Mouse (Mus musculus) heart, embryonic 14.5 days (tissue): ENCODE data around the gene Gm12184. TPM values are rescaled to one million over a fixed set of nuclear protein-coding genes. Genes with fewer than 3 reads are reported as not detected.
"Not testable (repeated sequence)": the region's sequence is repeated elsewhere in the genome, so short reads cannot be mapped to it uniquely, and the experiment has no call there.

ENCODE experiments used
- ATAC-seq: fragments of 200-750 bp; cut with Nextera tagmentation; 2 replicates; pipeline ENCODE4 v1.8.0; 2017; ENCODE audit warnings: low read depth, moderate TSS enrichment; ENCODE audit not compliant: insufficient number of reproducible peaks, insufficient read depth, low FRiP score
- H3K27ac ChIP-seq, 2 experiments: fragments of 200-500 bp in 1 of 2; fragments of 300-500 bp in 1 of 2; sonication (generic) in 1 of 2; replicated peaks in 1 of 2; 2 replicates each; pipeline ENCODE4 v1.5.1; 2012 to 2014; ENCODE audit warnings: low read depth in 2 of 2, low read length in 2 of 2, control low read depth in 1 of 2, mild to moderate bottlenecking in 1 of 2, mixed read lengths in 1 of 2; ENCODE audit not compliant: control insufficient read depth in 1 of 2, insufficient read depth in 1 of 2
- H3K27me3 ChIP-seq: fragments of 300-500 bp; sonication (generic); 2 replicates; pipeline ENCODE4 v1.6.1; 2014; ENCODE audit warnings: mild to moderate bottlenecking, low read length, control low read depth; ENCODE audit not compliant: control insufficient read depth, insufficient read depth
- H3K36me3 ChIP-seq: fragments of 300-500 bp; sonication (generic); 2 replicates; pipeline ENCODE4 v1.6.1; 2014; ENCODE audit warnings: mild to moderate bottlenecking, control low read depth, low read length, mixed read lengths; ENCODE audit not compliant: control insufficient read depth, insufficient read depth
- H3K4me1 ChIP-seq, 2 experiments: fragments of 200-500 bp in 1 of 2; fragments of 300-500 bp in 1 of 2; sonication (generic) in 1 of 2; 2 replicates each; pipeline ENCODE4 v1.6.1; 2012 to 2014; ENCODE audit warnings: low read length in 2 of 2, control low read depth in 1 of 2, mixed read lengths in 1 of 2; ENCODE audit not compliant: control insufficient read depth in 2 of 2, insufficient read depth in 2 of 2
- H3K4me2 ChIP-seq: fragments of 300-500 bp; sonication (generic); 2 replicates; pipeline ENCODE4 v1.6.1; 2014; ENCODE audit warnings: mild to moderate bottlenecking, low read length
- H3K4me3 ChIP-seq, 2 experiments: fragments of 200-500 bp in 1 of 2; fragments of 300-500 bp in 1 of 2; sonication (generic) in 1 of 2; 2 replicates each; pipeline ENCODE4 v1.5.1; 2012 to 2014; ENCODE audit warnings: low read length in 2 of 2, mild to moderate bottlenecking in 2 of 2, control low read depth in 1 of 2, low read depth in 1 of 2, moderate library complexity in 1 of 2; ENCODE audit not compliant: control insufficient read depth in 1 of 2, insufficient read depth in 1 of 2
- H3K9ac ChIP-seq: fragments of 300-500 bp; sonication (generic); 2 replicates; pipeline ENCODE4 v1.6.1; 2014; ENCODE audit warnings: mild to moderate bottlenecking, low read length
- H3K9me3 ChIP-seq: fragments of 300-500 bp; sonication (generic); 2 replicates; pipeline ENCODE4 v1.6.1; 2016; ENCODE audit warnings: low read length, control low read depth; ENCODE audit not compliant: control insufficient read depth
- WGBS: fragments of 180-500 bp; shearing (Covaris S2); extraction: QIAGEN DNeasy Blood & Tissue Kit; methylation state at CpG from one replicate; pipeline ENCODE4 v1.1.7; 2014; 5-methylcytosine and 5-hydroxymethylcytosine counted together
- polyA plus RNA-seq: library from polyadenylated mRNA; unstranded; fragments of >200 nt; fragmentation: Nextera tagmentation; extraction: Ambion mirVana; gene quantifications from 2 replicates; pipeline ENCODE4 v1.2.1, GENCODE M21; 2014

Gm12184 gene
- polyA plus RNA-seq, 1 experiment from 2014 or later = 5.7 TPM

GRCm38 (mm10) chr11:48853474-48854180, 27.2 kb upstream of the Gm12184 start:
- ATAC-seq = no peak
- Histone ChIP-seq H3K4me3 (peak overlapping the region; percentile 72 to 86), H3K9ac (peak overlapping the region; percentile 73), H3K9me3 (no peaks in the 10 kb centered on the region), H3K4me1 (peaks cover 2% of the 10 kb centered on the region in 2 experiments; a peak in 2 of 4 replicates), H3K36me3 (no peaks in the 10 kb centered on the region), H3K27ac (peak overlapping the region in 1 of 2 experiments; percentile 53; a peak in 1 of 4 replicates), H3K27me3 (peaks cover 3% of the 10 kb centered on the region; the same call in 1 of the 2 replicates), H3K4me2 (peak overlapping the region; percentile 87)
- WGBS = 1% methylated on average over 31 of the region's 31 CpGs

GRCm38 (mm10) chr11:48852624-48853473, 26.4 kb upstream of the Gm12184 start:
- no peaks in the 10 kb centered on the region for H3K36me3 ChIP-seq
- H3K4me2 ChIP-seq = peak overlapping the region; percentile 87
- H3K9me3 ChIP-seq = no peaks in the 10 kb centered on the region
- WGBS = 5% methylated on average over 23 of the region's 23 CpGs
- H3K27ac ChIP-seq = peak overlapping the region in 1 of 2 experiments; percentile 49; a peak in 2 of 4 replicates
- peak overlapping the region; percentile 68 for H3K9ac ChIP-seq
- H3K27me3 ChIP-seq = peaks cover 7% of the 10 kb centered on the region; the same call in 1 of the 2 replicates
- peak overlapping the region; percentile 72 to 86 for H3K4me3 ChIP-seq
- peaks cover 0 to 2% of the 10 kb centered on the region in 2 experiments; a peak in 2 of 4 replicates for H3K4me1 ChIP-seq
- ATAC-seq = no peak

DNA sequence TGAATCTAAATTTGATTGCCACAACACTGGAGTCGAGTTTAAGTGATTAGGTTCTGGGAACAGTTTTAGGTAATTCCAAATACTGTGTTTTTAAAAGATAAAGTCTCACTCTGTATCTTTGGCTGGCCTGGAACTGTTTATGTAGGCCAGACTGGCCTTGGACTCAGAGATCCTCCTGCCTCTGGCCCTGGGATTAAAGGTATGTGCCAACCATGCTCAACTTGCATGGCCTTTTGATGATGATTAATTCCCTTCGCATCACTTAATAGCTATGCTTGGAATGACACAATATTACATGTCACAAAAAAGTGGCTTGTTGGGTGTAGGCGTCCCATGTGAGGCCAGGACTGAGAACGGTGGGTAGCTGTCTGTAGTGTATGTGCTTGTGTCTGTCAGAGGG, 25.7 kb upstream of the Gm12184 start:
- no peak overlapping the region for H3K9ac ChIP-seq
- H3K4me2 ChIP-seq = peak overlapping the region; percentile 87; the same call in 1 of the 2 replicates
- H3K27me3 ChIP-seq = peaks cover 7% of the 10 kb centered on the region; the same call in 1 of the 2 replicates
- no peak overlapping the region for H3K27ac ChIP-seq
- H3K36me3 ChIP-seq = no peaks in the 10 kb centered on the region
- H3K4me1 ChIP-seq = peaks cover 0 to 2% of the 10 kb centered on the region in 2 experiments; a peak in 2 of 4 replicates
- WGBS = 71% methylated on average over 4 of the region's 4 CpGs
- no peak for ATAC-seq
- H3K4me3 ChIP-seq = no peak overlapping the region
- no peaks in the 10 kb centered on the region for H3K9me3 ChIP-seq

GRCm38 (mm10) chr11:48851270-48851995, 25.0 kb upstream of the Gm12184 start:
- Histone ChIP-seq H3K9me3 (no peaks in the 10 kb centered on the region), H3K27ac (no peak overlapping the region), H3K36me3 (no peaks in the 10 kb centered on the region), H3K4me2 (no peak overlapping the region), H3K4me1 (peaks cover 0 to 2% of the 10 kb centered on the region in 2 experiments; a peak in 2 of 4 replicates), H3K4me3 (no peak overlapping the region), H3K27me3 (peaks cover 7% of the 10 kb centered on the region; the same call in 1 of the 2 replicates), H3K9ac (no peak overlapping the region)
- ATAC-seq = no peak
- 80% methylated on average over 4 of the region's 4 CpGs for WGBS

GRCm38 (mm10) chr11:48850240-48850639, 23.8 kb upstream of the Gm12184 start:
- Histone ChIP-seq H3K27me3 (peaks cover 7% of the 10 kb centered on the region; the same call in 1 of the 2 replicates), H3K4me2 (peak overlapping the region; percentile 53; the same call in 1 of the 2 replicates), H3K36me3 (no peaks in the 10 kb centered on the region), H3K9me3 (no peaks in the 10 kb centered on the region), H3K4me3 (no peak overlapping the region), H3K4me1 (peaks cover 0 to 2% of the 10 kb centered on the region in 2 experiments; a peak in 2 of 4 replicates), H3K9ac (no peak overlapping the region), H3K27ac (no peak overlapping the region)
- 60% methylated on average over 2 of the region's 2 CpGs for WGBS
- no peak for ATAC-seq

- H3K36me3 ChIP-seq = no peaks in the 10 kb centered on the region
- H3K27ac ChIP-seq = no peak overlapping the region
- 59% methylated on average over 5 of the region's 5 CpGs for WGBS
- H3K4me1 ChIP-seq = no peaks in the 10 kb centered on the region; a peak in 1 of 4 replicates
- H3K4me2 ChIP-seq = no peak overlapping the region
- no peaks in the 10 kb centered on the region for H3K9me3 ChIP-seq
- no peak overlapping the region for H3K9ac ChIP-seq
- no peak overlapping the region for H3K4me3 ChIP-seq
- no peak for ATAC-seq
- peaks cover 7% of the 10 kb centered on the region; the same call in 1 of the 2 replicates for H3K27me3 ChIP-seq
These were observed 20.4 kb upstream of the Gm12184 start for GRCm38 (mm10) chr11:48846881-48847280.

DNA sequence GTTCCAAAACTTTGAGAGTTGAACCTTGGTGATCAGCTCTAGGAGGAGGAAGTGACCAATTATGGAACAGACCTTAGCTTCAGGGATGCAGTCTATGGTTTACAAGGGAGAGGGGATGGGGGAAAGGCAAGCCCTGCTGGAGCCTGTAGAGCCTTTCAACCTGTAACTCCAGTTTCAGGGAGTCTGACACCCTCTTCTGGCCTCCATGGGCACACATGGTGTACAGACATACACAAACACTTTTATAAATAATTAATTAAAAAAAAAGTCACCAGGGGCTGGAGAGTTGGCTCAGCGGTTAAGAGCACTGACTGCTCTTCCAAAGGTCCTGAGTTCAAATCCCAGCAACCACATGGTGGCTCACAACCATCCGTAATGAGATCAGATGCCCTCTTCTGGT, 19.9 kb upstream of the Gm12184 start:
- H3K27ac ChIP-seq, H3K4me3 ChIP-seq, H3K36me3 ChIP-seq, H3K9me3 ChIP-seq, ATAC-seq, H3K9ac ChIP-seq, H3K4me2 ChIP-seq, H3K4me1 ChIP-seq, H3K27me3 ChIP-seq: not testable (repeated sequence)
- WGBS = 89% methylated on average over 2 of the region's 2 CpGs
